Mouse (Mus musculus): ENCODE results near the gene Nlgn1. TPM values are rescaled to one million over a fixed set of nuclear protein-coding genes. Genes with fewer than 3 reads are reported as not detected.

Gene Nlgn1
- 0.15 and 0.16 TPM in 2 replicates for polyA plus RNA-seq (2012; rRNA removed)

DNA sequence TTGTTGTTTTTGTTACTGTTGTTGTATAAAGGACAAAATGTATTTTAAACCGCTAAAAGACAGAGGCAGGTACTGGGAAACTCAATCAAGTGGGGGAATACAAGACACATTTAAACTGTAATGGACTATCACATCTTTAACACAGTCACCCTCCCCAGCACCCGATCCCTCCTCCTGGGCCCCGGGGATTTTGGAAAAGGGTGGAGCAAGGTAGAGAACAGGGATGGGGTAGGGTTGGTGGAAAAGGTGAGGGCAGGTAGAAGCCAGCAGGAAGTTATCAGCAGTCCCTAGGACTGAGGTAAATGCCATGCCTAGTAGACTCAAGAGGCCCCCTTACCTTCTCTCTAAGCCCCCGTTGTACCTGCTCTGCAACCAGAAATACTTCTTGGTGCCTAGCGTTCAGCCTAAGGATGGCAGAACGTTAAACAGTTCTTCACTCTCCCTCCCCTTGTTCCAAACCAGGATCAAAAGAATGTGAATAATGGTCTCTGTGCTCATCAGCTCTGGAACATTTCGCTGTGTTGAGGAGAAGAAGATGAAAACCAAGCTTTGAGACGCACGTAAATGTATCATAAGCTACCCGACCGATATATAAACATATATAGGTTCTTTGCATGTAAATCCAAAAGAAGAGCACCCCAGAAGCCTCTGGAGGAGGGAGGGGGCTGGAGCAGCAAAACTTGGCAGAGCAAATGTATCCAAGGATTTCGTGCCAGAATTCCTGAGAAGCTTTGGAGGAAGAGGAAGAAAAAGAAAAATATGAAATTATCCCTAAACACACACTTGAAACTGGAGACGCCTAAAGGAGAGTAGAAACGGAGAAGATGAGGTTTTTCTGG lies at the start of gene Nlgn1:
Gene Nlgn1, minus strand, starts transcription at position 61 of the 839 bp plus-strand sequence.
- 7% methylated on average over 14 of the region's 14 CpGs for WGBS

DNA sequence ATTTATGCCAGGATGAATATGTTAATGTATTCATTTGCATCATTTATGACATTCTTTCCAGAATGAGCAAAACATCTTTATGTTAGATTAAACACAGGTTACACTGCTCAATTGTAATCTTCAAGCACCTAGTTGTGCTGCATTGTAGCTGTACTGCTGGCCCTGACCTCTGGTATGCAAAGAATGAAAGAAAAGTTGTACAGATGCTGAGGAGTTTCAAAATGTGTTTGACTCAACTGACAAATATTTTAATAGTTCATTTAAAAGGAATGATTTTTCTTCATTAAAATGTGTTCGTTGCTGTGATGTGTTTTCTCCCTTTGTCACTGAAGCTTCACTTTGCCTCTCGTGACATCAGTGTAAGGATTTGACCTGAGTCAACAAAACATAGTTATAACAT lies 46.0 kb upstream of the Nlgn1 start:
- no peak for DNase-seq (ENCODE audit: low read depth, low spot score)
- WGBS, result 49% methylated on average over 2 of the region's 2 CpGs

More for the DNA sequence above, at the start of gene Nlgn1:
- no peak for DNase-seq (ENCODE audit: low read depth, low spot score)

DNA sequence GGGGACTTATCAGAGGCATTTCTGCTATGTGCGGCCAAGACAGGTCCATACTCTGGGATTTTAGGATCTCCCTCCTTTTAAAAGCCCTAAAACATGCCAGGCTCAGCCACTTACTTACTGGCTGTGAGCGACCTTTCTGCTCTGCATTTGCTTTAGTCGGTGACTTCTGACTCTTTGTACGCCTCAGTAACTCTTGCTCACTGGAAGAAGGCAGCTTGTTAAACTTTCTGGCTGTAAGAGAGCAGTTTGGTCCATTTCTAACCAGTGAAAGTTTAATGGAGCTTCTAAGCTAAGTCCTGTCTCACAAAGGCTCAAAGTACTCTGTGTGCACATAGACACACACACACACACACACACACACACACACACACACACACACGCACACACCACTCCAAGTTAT lies 22.8 kb upstream of the Nlgn1 start:
- DNase-seq (ENCODE audit: low read depth, low spot score), result no peak
- WGBS, result 59% methylated on average over 5 of the region's 5 CpGs

DNA sequence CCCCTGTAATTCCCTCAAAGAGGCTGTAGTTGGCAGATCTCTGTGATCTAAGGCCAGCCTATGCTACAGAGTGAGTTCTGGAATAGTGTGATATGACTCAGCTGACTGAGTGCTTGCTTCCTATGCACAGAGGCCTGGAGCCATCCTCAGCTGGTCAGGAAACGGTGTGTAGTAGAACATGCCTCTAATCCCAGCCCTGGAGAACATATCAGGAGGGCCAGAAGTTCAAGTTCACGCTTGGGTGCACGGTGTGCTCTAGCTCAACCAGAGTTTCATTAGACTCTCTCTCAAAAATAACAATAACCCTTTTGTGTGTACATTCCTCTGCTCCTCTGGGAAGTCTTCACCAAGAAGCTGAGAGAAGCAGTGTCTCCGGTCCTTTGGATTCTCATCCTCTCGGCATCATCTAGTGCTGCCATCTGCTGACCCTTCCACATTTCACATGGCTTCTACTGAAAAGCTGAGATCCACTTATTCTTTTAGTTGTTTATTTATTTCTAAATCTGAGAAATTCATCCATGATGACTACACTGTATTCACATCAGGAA lies 22.3 kb upstream of the Nlgn1 start:
- DNase-seq (ENCODE audit: low read depth, low spot score), result no peak
- 75% methylated on average over 5 of the region's 5 CpGs for WGBS

DNA sequence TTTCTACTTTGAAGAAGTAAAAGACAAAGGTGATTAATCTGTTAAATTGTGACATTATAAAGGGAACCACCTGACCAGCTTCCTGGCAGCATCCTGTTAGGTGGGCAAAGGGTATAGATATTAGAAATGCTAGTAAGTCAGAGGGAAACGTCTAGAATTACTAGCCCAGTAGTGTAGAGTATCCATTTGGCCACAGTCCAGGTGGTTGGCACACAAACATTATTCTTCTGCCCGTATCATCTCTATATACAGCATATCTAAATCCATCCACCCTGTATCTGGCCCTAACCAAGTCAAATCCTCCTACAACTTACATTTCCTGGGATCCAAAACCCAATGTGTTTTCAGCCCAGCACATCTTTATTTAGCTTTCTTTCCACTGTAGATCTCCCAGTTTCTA lies 5.2 kb upstream of the Nlgn1 start:
- WGBS, result 63% methylated on average over 2 of the region's 2 CpGs
- DNase-seq (ENCODE audit: low read depth, low spot score), result no peak

DNA sequence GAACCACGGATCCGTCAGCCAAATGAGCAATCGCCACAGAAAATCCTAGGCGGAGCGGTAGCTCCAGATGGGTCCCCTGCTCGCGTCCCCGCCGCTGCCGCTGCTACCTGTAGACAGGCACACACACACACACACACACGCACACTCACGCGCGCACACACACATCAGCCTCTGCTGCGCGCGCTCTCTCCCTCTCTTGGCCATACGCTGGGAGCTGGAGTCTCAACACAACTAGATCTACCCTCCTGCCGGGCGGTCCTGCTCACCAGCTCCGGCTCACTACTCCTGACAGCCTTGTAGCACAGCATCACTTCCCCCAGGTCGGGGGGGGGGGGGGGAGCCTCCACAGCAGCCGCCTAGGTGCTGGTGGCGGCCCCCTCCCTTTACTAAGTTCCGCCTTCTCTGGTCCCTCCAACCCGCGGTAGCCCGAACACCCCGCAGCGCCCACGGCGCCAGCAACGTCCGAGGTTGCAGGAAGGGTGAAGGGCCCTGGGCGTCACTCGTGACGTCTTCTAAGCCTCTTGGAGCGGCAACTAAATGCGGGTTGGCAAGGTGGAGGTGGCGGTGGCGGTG lies 1.1 kb upstream of the Nlgn1 start:
- 4% methylated on average over 41 of the region's 41 CpGs for whole genome bisulfite sequencing
- DNase-seq (ENCODE audit: low read depth, low spot score), result no peak

DNA sequence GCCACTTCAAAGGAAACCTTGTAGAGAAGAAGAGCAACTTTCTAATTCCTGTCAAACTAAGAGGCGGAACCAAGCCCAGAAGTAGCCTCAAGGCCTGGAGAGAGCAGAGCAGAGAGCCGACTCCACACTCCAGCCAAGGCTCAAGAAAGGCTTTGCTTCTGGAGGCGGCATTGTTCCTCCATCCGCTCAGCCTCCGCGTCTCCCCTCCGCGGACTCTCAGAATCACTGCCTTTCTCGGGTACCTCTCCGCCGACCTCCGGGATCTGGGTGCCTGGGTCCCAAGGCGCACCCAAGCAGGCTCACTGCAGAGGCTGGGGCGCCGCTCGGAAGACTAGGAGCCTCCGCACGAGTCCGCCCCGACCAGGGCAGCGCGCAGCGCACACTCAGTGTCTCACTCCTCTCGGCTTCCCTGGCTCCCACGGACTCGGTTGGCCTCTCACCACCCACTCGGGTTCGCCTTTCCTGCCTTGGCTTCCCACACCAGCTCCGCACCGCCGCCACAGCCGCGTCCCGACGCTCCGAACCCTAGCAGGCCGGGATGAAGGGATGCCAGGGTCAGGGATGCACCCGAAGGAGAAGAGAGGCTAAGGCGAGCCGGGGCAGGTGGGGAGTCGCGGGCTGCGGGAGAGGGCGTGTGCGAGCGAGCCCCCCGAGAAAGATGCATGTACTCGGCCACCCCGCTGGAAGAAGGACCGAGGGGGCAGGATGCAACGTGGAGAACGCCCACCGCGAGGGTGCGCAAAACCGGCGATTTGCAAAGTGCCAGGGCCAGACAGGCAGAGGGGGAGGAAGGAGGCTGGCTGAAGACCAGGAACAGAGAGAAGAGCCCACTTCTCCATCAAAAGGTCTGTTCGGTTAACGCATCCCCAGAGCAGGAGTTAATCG lies 841 bp downstream of the Nlgn1 start:
- WGBS, result 3% methylated on average over 60 of the region's 60 CpGs
- no peak for DNase-seq (ENCODE audit: low read depth, low spot score)

DNA sequence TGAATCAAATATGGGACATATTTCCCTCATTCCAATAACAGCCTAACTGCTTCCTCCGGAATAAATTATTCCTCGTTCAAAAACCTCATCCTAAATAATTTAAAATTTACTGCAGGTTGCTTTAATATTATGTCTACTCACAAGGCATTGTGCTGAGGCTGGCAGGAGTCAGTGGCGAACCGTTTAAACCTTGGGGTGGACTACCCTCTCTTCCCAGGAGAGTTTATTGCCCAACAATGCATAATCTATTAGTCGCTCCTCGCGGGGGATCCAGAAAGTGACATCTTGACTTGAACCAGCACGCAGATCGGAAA lies 1.4 kb downstream of the Nlgn1 start:
- no peak for DNase-seq (ENCODE audit: low read depth, low spot score)
- WGBS, result 13% methylated on average over 9 of the region's 9 CpGs

DNA sequence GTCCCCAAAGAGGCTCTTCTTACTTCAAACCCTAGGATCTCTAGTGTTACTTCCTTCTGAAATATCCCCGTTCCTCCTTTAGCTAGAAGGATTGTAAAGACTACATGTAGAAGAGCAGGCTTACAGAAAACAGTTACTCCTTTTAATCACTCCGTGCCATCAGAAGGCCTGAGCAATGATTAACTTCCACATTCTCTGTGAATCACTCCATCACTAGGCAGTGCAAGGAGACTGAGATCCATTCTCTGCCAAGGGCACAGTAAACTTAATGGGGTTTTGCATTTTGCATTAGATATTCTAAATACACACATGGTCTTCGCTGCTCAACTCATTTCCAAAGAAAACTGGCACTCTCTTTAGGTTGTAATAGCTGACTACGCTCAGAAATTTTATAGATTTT lies 2.2 kb downstream of the Nlgn1 start:
- WGBS, result 44% methylated on average over 4 of the region's 4 CpGs
- no peak for DNase-seq (ENCODE audit: low read depth, low spot score)

DNA sequence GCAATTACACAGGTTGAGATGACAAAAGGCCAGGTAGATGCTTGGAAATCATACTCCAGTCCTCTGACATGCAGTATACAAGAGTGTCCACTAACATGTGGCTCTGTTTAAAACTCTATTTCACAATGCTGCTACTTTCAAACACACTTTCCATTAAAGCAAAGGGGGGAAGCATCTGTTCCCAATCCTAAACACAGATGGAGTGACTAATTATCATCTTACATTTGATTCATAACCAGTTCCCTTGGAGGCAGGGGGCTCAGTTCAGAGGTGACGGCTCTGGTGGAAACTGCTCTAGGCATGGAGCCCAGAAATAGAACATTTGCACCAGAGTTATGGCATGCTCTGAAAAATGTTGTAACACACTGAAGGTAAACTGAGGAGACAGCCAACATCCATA lies 7.8 kb downstream of the Nlgn1 start:
- DNase-seq (ENCODE audit: low read depth, low spot score), result no peak
- WGBS, result 76% methylated on average over 1 of the region's 1 CpGs

DNA sequence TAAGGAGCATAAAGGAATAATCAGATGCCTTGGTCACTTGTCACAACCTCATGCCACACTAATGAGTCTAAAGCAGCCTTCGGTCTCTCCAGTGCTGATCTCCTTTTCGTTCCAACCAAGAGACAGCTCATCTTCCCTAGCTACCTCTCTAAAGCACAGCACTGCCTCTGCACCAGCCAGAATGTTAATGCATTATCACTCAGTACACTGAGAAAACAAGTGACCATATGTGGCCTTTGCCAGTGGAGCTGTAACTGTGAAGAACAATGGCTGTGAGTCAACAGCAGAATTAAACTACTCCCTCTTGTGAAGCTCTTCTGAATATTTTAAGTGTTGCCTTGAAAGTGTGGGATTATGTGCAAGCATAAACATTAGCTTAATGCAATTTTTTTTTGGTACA lies 14.9 kb downstream of the Nlgn1 start:
- WGBS, result 81% methylated on average over 2 of the region's 2 CpGs

DNA sequence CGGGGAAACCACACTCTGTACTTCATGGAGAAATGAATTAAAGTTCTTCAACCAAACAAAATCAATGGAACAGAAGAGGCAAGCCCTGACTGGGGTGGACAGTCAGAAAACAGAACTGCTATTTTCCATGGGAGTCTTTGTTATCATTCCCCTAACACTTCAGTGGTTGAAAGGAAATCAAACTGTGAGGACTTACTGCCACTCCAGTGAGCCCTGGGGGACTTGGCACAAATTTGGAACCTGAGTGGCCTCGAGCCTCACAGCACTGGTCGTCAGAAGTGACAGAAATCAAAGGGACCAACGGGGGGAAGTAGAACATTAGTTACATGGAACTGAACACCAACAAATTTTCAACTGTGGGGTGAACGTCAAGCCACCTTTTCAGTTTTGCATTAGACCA lies 34.4 kb downstream of the Nlgn1 start:
- DNase-seq (ENCODE audit: low read depth, low spot score), result no peak
- WGBS, result 65% methylated on average over 5 of the region's 5 CpGs

More for the DNA sequence above, 14.9 kb downstream of the Nlgn1 start:
- DNase-seq (ENCODE audit: low read depth, low spot score), result no peak

DNA sequence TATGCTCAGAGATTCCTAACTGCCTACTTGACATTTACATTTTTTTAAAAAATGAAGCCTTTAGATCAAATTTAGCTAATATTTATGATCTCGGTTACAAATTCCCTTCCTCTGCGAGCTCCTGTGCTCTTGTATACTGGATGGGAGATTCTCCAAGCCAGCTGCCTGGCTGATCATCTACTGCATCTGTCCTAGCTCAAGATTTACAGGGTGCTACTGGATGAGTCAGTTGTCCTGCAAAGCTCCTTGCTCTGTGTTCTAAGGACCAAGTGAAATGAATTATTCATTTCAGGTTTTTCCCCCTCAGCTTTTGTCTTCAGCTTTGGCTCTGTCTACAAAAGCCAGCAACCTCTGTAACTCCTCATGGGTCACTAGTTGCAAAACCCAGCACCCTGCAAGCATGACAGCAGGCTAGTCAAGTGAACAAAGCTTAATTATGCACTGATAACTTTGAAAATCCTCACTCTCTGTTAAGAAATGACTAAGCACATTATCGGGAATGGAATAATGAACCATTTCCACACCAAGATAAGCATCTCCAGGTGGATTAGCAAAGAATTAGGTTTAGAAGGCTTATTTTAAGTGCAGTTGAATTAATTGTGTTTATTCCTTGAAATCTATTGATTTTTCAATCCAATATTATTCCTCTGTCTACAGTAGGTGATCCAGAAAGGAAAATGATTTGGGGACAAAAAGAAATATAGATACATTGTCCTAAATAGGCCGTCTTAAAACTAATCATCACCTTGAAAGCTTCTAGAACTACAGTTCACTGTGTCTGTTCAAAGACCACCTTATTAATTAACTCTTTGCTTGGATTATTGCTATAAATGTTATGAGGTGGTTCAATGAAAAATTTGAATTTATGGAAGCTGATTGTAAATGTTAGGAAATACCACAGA lies 61.1 kb downstream of the Nlgn1 start:
- DNase-seq (ENCODE audit: low read depth, low spot score), result no peak
- WGBS, result 66% methylated on average over 4 of the region's 4 CpGs

DNA sequence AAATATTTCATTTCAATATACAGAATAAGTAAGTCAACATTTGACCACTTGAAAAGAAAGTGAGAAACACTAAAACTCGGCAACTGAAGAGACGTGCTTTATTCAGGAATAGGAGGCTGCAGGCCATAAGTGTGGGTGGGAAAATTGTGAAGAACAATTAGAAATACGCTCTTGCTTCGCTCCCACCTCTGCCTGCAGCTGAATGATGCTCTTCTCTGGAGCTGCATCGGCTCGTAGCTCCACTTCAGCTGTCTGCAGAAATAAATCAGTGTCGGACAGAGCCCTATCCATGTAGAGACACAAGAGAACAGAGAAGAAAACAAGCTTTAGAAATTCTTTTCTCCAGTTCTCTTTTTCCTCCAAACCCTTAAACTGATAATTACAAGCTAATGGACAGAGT lies 85.7 kb downstream of the Nlgn1 start:
- 75% methylated on average over 7 of the region's 7 CpGs for WGBS
- no peak for DNase-seq (ENCODE audit: low read depth, low spot score)

DNA sequence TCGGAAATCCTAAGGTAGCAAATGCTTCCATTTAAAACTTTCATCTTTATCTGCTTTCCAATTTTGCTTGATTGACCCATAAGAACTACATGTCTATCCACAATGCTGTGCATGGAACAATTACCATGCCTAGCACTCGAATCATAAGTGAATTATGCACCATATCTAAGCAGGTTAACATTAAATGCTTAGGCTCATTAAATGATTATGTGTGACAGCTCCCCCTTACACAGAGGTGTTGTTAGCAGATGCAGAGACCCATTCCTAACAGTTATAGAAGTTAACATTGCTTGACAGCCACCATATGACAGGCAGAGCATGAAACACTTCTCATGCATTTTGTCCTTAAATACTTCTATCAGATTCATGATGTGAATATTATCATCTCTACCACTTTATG lies 89.0 kb downstream of the Nlgn1 start:
- 60% methylated on average over 2 of the region's 2 CpGs for WGBS
- DNase-seq (ENCODE audit: low read depth, low spot score), result no peak

DNA sequence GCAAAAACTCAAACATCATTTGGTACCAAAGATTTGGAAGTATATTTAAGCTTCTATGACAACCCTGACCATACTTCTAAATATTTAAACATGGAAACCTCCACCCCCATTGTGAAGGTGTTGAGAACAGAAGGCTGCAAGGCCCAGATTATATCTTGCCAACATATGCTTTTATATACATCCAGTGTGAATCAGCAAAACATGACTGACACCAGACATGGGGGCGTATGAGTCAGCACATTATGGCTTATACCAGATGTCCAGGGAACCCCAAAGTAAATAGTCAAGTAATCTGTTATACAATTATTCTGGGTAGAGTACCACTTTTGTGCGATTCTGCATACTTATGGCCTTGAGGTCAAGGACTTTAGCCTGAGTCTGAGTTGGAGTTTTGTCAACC lies 102.3 kb downstream of the Nlgn1 start:
- DNase-seq (ENCODE audit: low read depth, low spot score), result no peak

DNA sequence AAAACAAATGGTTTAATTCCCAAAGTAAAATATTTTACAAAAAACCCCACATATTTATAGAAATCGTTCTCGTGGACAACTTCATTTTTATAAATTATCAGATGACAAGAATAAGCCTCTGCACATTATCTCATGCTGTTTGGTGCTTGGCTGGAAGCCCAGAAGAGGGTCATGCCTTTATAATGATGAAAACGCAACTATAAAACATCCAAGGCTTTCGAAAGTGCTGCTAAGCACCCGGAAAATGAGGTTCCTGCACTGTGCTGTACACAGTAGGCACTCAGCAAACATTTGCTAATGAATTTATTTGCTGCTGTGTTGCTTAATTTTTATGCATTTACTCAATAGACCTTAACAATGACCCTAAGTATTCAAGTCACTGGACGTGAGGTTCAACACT lies 103.4 kb downstream of the Nlgn1 start:
- no peak for DNase-seq (ENCODE audit: low read depth, low spot score)

More for the DNA sequence above, 102.3 kb downstream of the Nlgn1 start:
- WGBS, result 52% methylated on average over 2 of the region's 2 CpGs

DNA sequence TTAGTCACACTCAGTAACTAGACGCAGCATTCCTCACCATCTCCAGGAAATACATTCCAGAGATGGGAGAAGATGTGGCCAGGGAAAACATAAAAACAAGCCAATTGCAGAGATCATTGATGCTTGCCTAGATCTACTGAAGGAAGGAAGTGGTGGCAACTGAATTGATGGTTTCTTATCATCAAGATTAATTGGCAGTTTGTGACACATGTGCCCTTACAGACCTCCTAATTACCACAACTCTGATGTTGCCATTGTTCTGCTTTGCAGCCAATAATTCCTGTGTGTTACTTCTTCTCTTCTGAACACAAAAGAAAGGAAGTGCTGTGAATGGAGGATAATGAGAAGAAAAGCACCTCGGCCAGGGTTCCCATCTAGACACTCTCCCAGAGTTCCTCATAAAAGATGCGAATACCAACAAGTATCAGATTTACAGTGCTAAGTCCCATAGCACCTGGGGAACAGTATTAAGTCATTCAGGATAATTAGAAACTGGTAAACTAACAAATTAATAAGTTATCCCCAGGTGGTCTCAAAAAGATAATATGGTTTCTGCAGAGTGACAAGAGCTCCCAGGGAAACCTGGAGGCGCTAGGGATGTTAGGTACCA lies 104.0 kb downstream of the Nlgn1 start:
- no peak for DNase-seq (ENCODE audit: low read depth, low spot score)
- 68% methylated on average over 4 of the region's 4 CpGs for WGBS

More for the DNA sequence above, 103.4 kb downstream of the Nlgn1 start:
- WGBS, result 47% methylated on average over 6 of the region's 6 CpGs

DNA sequence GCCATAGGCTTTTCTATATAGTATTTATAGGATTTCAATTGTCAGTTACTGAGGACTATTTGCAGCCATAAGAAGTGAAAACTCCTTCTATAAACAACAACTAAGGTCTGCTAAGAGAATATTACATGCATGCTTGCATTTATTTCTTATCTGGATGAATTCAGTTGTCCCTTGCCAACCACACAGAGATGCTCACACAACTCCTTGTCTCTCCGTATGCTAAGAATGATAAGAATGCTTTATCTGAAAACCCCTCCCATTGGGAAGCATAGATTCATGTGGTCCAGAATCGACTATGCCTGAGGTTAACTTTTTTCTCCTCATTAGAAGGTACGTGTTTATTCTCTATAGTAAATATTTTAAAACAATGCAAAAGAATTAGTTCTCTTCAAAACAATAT lies 108.8 kb downstream of the Nlgn1 start:
- DNase-seq (ENCODE audit: low read depth, low spot score), result no peak
- WGBS, result 79% methylated on average over 3 of the region's 3 CpGs
